Mouse (Mus musculus): ENCODE results near the gene Serpina1b. TPM values are rescaled to one million over a fixed set of nuclear protein-coding genes. Genes with fewer than 3 reads are reported as not detected.
"Not testable (repeated sequence)": the region's sequence is repeated elsewhere in the genome, so short reads cannot be mapped to it uniquely, and the experiment has no call there.

Gene Serpina1b
- polyA plus RNA-seq, 1 experiment from 2014 or later, result 0.09 TPM

GRCm38 (mm10) chr12:103687021-103687420, 143.2 kb downstream of the Serpina1b start:
- H3K4me1 ChIP-seq, result no peaks in the 10 kb centered on the region
- WGBS, result 71% methylated on average over 7 of the region's 7 CpGs
- no peak overlapping the region for H3K27ac ChIP-seq (replicated peaks)
- no peak for DNase-seq (ENCODE audit: low spot score)
- H3K9me3 ChIP-seq (replicated peaks), result no peaks in the 10 kb centered on the region
- no peak overlapping the region for H3K4me3 ChIP-seq
- no peaks in the 10 kb centered on the region for H3K36me3 ChIP-seq
- no peaks in the 10 kb centered on the region for H3K27me3 ChIP-seq (ENCODE audit: low read depth, poor library complexity, severe bottlenecking)

GRCm38 (mm10) chr12:103686050-103686449, 144.1 kb downstream of the Serpina1b start:
- no peaks in the 10 kb centered on the region for H3K36me3 ChIP-seq
- no peaks in the 10 kb centered on the region for H3K27me3 ChIP-seq (ENCODE audit: low read depth, poor library complexity, severe bottlenecking)
- WGBS, result 78% methylated on average over 3 of the region's 3 CpGs
- no peak overlapping the region for H3K4me3 ChIP-seq
- no peaks in the 10 kb centered on the region for H3K9me3 ChIP-seq (replicated peaks)
- no peak for DNase-seq (ENCODE audit: low spot score)
- H3K27ac ChIP-seq (replicated peaks), result no peak overlapping the region
- H3K4me1 ChIP-seq, result no peaks in the 10 kb centered on the region

- Histone ChIP-seq H3K4me1 (no peaks in the 10 kb centered on the region), H3K27me3 (ENCODE audit: low read depth, poor library complexity, severe bottlenecking) (no peaks in the 10 kb centered on the region), H3K27ac (replicated peaks) (no peak overlapping the region), H3K9me3 (replicated peaks) (no peaks in the 10 kb centered on the region), H3K36me3 (no peaks in the 10 kb centered on the region), H3K4me3 (no peak overlapping the region)
- WGBS, result 91% methylated on average over 3 of the region's 3 CpGs
- DNase-seq (ENCODE audit: low spot score), result no peak
Measured at GRCm38 (mm10) chr12:103685386-103685785, 144.8 kb downstream of the Serpina1b start.

GRCm38 (mm10) chr12:103683775-103684174, 146.4 kb downstream of the Serpina1b start:
- Histone ChIP-seq H3K4me3 (no peak overlapping the region), H3K27ac (replicated peaks) (no peak overlapping the region), H3K27me3 (ENCODE audit: low read depth, poor library complexity, severe bottlenecking) (no peaks in the 10 kb centered on the region), H3K36me3 (no peaks in the 10 kb centered on the region), H3K9me3 (replicated peaks) (no peaks in the 10 kb centered on the region), H3K4me1 (no peaks in the 10 kb centered on the region)
- no peak for DNase-seq (ENCODE audit: low spot score)
- 76% methylated on average over 4 of the region's 4 CpGs for WGBS

- Histone ChIP-seq H3K4me1 (no peaks in the 10 kb centered on the region), H3K27me3 (ENCODE audit: low read depth, poor library complexity, severe bottlenecking) (no peaks in the 10 kb centered on the region), H3K36me3 (no peaks in the 10 kb centered on the region), H3K4me3 (no peak overlapping the region), H3K27ac (replicated peaks) (no peak overlapping the region), H3K9me3 (replicated peaks) (no peaks in the 10 kb centered on the region)
- 88% methylated on average over 2 of the region's 2 CpGs for WGBS
- DNase-seq (ENCODE audit: low spot score), result no peak
Measured at GRCm38 (mm10) chr12:103681739-103682138, 148.4 kb downstream of the Serpina1b start.

GRCm38 (mm10) chr12:103681169-103681568, 149.0 kb downstream of the Serpina1b start:
- Histone ChIP-seq H3K4me3 (no peak overlapping the region), H3K36me3 (no peaks in the 10 kb centered on the region), H3K4me1 (no peaks in the 10 kb centered on the region), H3K27ac (replicated peaks) (no peak overlapping the region), H3K9me3 (replicated peaks) (no peaks in the 10 kb centered on the region), H3K27me3 (ENCODE audit: low read depth, poor library complexity, severe bottlenecking) (no peaks in the 10 kb centered on the region)
- no peak for DNase-seq (ENCODE audit: low spot score)
- WGBS, result 86% methylated on average over 2 of the region's 2 CpGs

GRCm38 (mm10) chr12:103679853-103680252, 150.3 kb downstream of the Serpina1b start:
- WGBS, result 91% methylated on average over 1 of the region's 1 CpGs
- H3K4me3 ChIP-seq; H3K27ac ChIP-seq (replicated peaks); H3K36me3 ChIP-seq; DNase-seq (ENCODE audit: low spot score); H3K27me3 ChIP-seq (ENCODE audit: low read depth, poor library complexity, severe bottlenecking); H3K4me1 ChIP-seq; H3K9me3 ChIP-seq (replicated peaks): not testable (repeated sequence)

Other genes starting within 250 kb of the Serpina1b start
- not detected in 2 replicates for gene Serpina10, start 198.9 kb downstream of the Serpina1b start, polyA plus RNA-seq (2016; fragmentation: Nextera tagmentation; extraction: Ambion mirVana)
- not detected in 2 replicates for gene Serpina6, start 173.2 kb downstream of the Serpina1b start, polyA plus RNA-seq (2016; fragmentation: Nextera tagmentation; extraction: Ambion mirVana)
- not detected in 2 replicates for gene Serpina16, start 154.2 kb downstream of the Serpina1b start, polyA plus RNA-seq (2016; fragmentation: Nextera tagmentation; extraction: Ambion mirVana)
- not detected in 2 replicates for gene Serpina1f, start 134.8 kb downstream of the Serpina1b start, polyA plus RNA-seq (2016; fragmentation: Nextera tagmentation; extraction: Ambion mirVana)
- not detected in 2 replicates for gene Serpina1d, start 56.8 kb downstream of the Serpina1b start, polyA plus RNA-seq (2016; fragmentation: Nextera tagmentation; extraction: Ambion mirVana)
- gene Serpina1a, start 33.2 kb upstream of the Serpina1b start, polyA plus RNA-seq (2016; fragmentation: Nextera tagmentation; extraction: Ambion mirVana), result not detected in 2 replicates
- gene Serpina1c, start 74.5 kb upstream of the Serpina1b start, polyA plus RNA-seq (2016; fragmentation: Nextera tagmentation; extraction: Ambion mirVana), result not detected in 2 replicates
- gene Serpina1e, start 128.6 kb upstream of the Serpina1b start, polyA plus RNA-seq (2016; fragmentation: Nextera tagmentation; extraction: Ambion mirVana), result not detected in 2 replicates
- gene Serpina11, start 159.6 kb upstream of the Serpina1b start, polyA plus RNA-seq (2016; fragmentation: Nextera tagmentation; extraction: Ambion mirVana), result not detected in 2 replicates
- gene Serpina9, start 183.4 kb upstream of the Serpina1b start, polyA plus RNA-seq (2016; fragmentation: Nextera tagmentation; extraction: Ambion mirVana), result not detected in 2 replicates
- not detected in 2 replicates for gene Serpina12, start 214.1 kb upstream of the Serpina1b start, polyA plus RNA-seq (2016; fragmentation: Nextera tagmentation; extraction: Ambion mirVana)